Mouse (Mus musculus): ENCODE measurements around the gene Lrguk. TPM values are rescaled to one million over a fixed set of nuclear protein-coding genes. Genes with fewer than 3 reads are reported as not detected.
A peak's percentile ranks its signal among the peaks of the same experiment; 100 is the strongest.

Lrguk gene
- polyA plus RNA-seq, 1 experiment from 2014 or later: 1.4 TPM

DNA sequence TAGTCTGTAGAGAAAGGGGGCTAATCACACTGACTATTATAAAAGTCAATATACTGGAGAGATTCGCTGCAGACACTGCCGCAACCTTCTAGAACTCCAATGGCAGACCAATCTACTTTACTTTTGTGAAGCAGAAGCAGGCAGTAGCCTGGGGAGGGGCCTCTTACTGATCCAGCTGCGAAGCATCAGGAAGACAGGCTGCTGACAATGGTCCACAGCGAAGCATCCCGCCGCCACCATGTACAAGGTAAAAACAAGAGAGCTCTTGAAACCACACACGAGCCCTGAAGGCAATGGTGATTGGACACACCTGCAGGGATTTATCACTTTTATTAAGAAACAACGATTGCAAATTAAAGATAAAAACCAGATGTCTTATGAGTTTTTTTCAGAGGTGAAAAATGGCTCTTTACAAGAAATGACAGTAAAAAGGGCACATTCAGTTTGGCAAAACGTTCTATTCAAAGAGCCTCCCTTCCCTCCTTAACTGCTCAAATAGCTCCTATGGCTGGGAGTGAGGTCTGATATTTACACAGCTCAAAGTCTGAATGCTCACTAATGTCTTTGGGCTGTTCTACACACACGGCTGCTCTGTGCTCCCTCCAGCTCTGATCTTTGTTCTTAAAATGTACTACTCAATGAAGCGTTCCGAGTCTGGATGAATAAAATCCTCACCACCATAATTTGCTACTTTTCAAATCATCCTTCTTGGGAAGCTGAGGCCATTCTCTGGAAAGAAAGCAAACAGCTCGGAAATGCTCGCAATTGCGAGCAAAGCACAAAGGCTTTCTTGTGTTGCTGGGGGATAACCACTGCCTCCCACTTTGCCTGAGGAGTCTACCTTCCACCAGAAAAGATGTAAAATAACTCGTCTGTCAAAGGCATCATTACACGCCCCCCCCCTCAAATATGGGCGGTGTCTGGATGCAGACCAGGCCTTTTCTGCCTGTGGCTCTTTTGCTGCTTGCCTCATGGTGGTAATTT, 124.1 kb downstream of the Lrguk start:
- no peak overlapping the region for H3K9ac ChIP-seq
- ATAC-seq (ENCODE audit: low FRiP score): no peak

DNA sequence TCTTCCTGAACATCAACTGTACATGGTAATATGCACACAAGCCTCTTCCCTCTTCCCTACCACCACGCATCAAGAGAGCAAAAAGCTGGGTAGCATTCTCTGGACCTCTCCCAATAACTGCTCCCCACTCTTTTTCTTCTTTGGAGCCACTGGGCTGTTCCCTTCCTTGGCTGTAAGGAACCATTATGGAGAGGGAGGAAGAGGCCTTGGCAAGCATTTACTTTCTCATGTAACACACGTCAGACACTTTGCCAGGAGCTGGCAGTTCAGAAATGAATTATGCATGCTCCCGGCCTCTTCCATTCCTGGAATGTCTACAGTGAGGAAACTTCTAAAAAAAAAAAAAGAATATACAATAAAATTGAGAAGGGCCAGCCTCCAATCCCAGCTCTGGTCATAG, 125.0 kb downstream of the Lrguk start:
- Histone ChIP-seq H3K4me1 (peaks cover 25% of the 10 kb centered on the region), H3K36me3 (peaks cover 23% of the 10 kb centered on the region), H3K27me3 (no peaks in the 10 kb centered on the region), H3K9me3 (replicated peaks) (no peaks in the 10 kb centered on the region), H3K4me2 (replicated peaks) (no peak overlapping the region), H3K27ac (peak overlapping the region; percentile 75), H3K9ac (no peak overlapping the region), H3K4me3 (no peak overlapping the region)
- ATAC-seq (ENCODE audit: low FRiP score): no peak
- 48% methylated on average over 3 of the region's 3 CpGs for WGBS

More for the DNA sequence above, 124.1 kb downstream of the Lrguk start:
- Histone ChIP-seq H3K27me3 (no peaks in the 10 kb centered on the region), H3K4me3 (no peak overlapping the region), H3K4me2 (replicated peaks) (no peak overlapping the region), H3K9me3 (replicated peaks) (no peaks in the 10 kb centered on the region), H3K4me1 (peaks cover 25% of the 10 kb centered on the region), H3K27ac (peak overlapping the region; percentile 75), H3K36me3 (peaks cover 16% of the 10 kb centered on the region)
- 65% methylated on average over 18 of the region's 18 CpGs for WGBS

DNA sequence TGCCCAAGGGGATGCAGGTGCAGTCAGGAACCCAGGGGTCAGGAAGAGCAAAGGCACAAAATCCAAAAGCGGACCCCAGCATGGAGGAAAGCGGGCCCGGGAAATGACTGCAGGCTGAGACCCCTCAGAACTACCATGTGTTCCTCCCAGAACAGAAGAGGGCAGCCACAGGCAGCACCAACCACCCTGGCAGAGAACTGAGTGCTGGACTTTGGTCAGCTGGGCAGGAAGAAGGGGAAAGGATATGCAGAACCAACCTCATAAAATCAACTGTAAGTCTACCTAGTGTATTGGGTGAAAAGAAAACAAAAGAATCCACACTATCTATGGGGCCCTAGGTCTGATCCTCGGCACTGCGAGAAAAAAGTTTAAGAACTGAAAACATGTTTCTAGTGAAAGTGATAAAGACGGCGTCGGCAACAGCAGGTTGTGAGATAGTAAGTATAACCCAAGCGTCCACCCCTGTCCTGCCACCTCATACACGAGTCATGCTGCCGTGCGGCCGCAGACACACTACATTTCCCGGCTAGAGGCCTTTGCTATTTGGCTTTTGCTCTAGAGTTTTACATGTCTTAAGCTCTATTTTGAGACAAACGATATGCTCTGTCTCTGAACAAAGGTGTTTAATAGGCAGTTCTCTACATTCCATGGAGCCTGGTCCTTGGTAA, 126.0 kb downstream of the Lrguk start:
- Histone ChIP-seq H3K4me1 (peaks cover 25% of the 10 kb centered on the region), H3K36me3 (peaks cover 34% of the 10 kb centered on the region), H3K9ac (no peak overlapping the region), H3K4me3 (no peak overlapping the region), H3K27me3 (no peaks in the 10 kb centered on the region), H3K27ac (no peak overlapping the region), H3K4me2 (replicated peaks) (no peak overlapping the region), H3K9me3 (replicated peaks) (no peaks in the 10 kb centered on the region)
- ATAC-seq (ENCODE audit: low FRiP score): no peak
- 94% methylated on average over 15 of the region's 15 CpGs for WGBS

DNA sequence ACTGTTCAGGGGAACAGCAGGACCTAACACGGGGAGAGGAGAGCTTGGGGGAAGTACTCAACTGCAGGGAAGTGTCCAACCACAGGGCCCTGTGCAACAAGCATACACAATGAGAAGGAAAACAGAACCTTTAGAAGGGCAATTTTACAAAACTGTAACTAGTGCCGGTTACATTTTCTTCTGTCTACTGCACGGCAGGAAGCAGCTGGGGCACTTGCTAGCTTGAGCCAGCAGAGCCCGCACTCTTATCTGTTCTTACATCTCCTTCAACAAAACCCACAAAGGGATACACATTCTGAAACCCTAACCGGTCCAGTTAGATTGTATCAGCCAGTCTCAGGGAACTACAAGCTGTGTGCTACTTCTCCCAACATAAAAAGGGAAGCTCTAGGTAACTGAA, 126.8 kb downstream of the Lrguk start:
- Histone ChIP-seq H3K36me3 (peaks cover 42% of the 10 kb centered on the region), H3K9me3 (replicated peaks) (no peaks in the 10 kb centered on the region), H3K4me2 (replicated peaks) (no peak overlapping the region), H3K27me3 (no peaks in the 10 kb centered on the region), H3K27ac (no peak overlapping the region), H3K4me3 (no peak overlapping the region), H3K4me1 (peaks cover 25% of the 10 kb centered on the region), H3K9ac (no peak overlapping the region)
- no peak for ATAC-seq (ENCODE audit: low FRiP score)
- 82% methylated on average over 5 of the region's 5 CpGs for WGBS

DNA sequence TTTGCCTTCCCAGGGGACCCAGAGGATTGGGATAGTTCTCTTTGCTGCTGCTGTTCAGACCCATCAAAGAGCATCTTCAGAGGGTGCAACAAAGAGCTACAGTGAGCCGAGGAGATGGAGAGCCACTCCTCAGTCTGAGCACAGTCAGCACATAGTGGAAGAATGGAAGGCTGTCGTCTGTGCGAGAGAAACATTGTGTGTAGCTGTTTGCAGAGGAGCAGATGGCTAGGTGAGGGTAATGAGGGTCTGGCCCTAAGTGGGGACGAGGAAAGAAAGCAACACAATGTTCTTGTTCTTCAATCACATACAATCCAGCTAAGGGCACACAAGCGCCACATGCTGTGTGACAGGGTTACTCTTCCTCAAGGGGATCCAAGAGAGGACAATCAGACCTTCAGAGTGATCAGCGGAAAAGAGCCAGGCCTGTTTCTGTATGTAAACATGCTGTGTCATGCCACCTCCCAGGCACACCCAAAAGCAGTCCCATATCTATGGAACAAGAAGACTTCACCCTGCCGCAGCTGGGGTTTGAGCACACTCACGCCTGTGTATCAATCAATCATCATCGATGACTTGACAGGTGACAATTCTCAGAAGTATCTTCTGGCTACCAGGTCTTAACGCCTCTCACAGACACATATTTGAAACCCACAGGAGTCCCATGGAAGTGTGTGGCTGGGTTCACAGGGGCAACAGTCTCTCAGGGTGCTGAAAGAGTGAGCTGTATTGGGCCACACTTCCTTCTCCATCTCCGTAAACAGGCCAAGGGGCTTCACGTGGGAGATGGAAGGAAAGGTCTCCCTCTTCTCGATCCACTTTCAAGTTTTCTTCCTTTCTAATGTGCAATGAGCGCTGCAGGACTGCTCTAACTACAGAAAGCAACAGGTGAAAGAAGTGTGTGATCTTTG, 127.8 kb downstream of the Lrguk start:
- no peak for ATAC-seq (ENCODE audit: low FRiP score)
- 82% methylated on average over 14 of the region's 14 CpGs for WGBS
- no peaks in the 10 kb centered on the region for H3K9me3 ChIP-seq (replicated peaks)
- H3K4me3 ChIP-seq: no peak overlapping the region
- H3K27me3 ChIP-seq: no peaks in the 10 kb centered on the region
- peaks cover 25% of the 10 kb centered on the region for H3K4me1 ChIP-seq
- peak overlapping the region; percentile 12; the same call in 1 of the 2 replicates for H3K27ac ChIP-seq
- H3K36me3 ChIP-seq: peaks cover 50% of the 10 kb centered on the region
- H3K9ac ChIP-seq: no peak overlapping the region
- H3K4me2 ChIP-seq (replicated peaks): no peak overlapping the region

DNA sequence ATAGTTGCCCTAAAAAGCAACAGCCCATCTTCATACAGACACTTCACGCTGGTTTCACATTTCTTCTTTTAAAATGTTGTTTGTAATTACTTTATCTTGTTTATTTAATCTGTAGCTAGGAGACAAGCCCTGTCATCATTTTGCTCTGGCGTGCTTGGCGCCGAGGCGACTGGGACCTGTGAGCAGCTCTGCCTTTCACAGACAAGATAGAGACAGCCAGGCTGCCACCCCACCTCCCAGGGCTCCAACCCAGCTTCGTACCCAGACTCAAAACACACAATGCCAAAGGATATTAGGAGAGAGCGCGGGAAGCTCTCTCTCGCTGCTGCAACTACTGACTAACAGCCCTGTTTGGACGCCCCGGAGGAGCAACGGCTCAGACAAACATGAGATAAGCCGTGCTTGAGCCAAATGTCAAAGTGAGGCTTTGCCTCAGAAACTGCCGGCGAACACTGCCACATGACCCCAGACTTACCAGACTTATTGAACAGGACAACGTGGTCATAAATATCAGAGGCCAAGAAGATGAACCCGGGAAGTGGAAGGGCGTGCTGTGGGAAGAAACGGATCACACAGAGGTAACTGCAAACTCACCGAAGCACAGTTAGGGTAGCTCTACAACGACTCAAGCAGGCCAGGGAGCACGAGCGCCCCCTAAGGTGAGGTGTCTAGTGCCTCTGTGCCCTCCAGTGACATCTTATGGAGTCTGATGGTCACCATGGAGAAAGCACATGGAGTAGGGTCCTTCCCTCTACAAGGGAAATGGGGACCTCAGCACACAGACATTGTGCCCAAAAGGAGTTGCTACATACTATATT, 131.0 kb downstream of the Lrguk start:
- no peak overlapping the region for H3K27ac ChIP-seq
- H3K9me3 ChIP-seq (replicated peaks): no peaks in the 10 kb centered on the region
- no peak overlapping the region for H3K4me3 ChIP-seq
- 91% methylated on average over 23 of the region's 23 CpGs for WGBS
- no peak overlapping the region for H3K9ac ChIP-seq
- ATAC-seq (ENCODE audit: low FRiP score): no peak
- H3K4me2 ChIP-seq (replicated peaks): no peak overlapping the region
- no peaks in the 10 kb centered on the region for H3K27me3 ChIP-seq
- H3K36me3 ChIP-seq: peaks cover 66% of the 10 kb centered on the region
- H3K4me1 ChIP-seq: peaks cover 8% of the 10 kb centered on the region

DNA sequence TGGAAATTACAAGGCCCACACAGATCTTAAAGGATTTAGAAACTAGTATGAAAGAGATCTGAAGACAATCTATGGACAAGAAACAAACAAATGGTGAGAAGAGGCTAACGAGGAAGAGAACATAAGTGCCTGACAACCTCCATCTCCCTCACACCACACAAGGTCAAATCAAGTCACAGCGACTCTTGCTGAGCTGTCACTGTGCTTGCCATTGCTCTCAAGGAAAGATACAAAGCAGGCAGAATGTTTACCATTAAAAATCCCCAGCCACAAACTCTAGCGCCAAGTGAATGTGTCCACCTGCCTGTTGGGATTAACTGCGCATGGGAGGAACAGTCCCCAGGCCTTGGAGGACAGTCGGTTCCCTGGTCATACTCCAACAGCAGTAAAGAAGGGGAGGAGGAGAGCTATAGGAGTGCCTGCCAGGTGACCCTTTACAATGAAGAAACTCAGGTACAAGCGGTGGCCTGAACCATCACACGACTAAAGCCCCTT, 131.6 kb downstream of the Lrguk start:
- H3K4me1 ChIP-seq: peaks cover 8% of the 10 kb centered on the region
- no peak overlapping the region for H3K9ac ChIP-seq
- peaks cover 72% of the 10 kb centered on the region for H3K36me3 ChIP-seq
- no peaks in the 10 kb centered on the region for H3K9me3 ChIP-seq (replicated peaks)
- ATAC-seq (ENCODE audit: low FRiP score): no peak
- no peaks in the 10 kb centered on the region for H3K27me3 ChIP-seq
- 95% methylated on average over 7 of the region's 7 CpGs for WGBS
- no peak overlapping the region for H3K4me3 ChIP-seq
- H3K27ac ChIP-seq: no peak overlapping the region
- H3K4me2 ChIP-seq (replicated peaks): no peak overlapping the region

DNA sequence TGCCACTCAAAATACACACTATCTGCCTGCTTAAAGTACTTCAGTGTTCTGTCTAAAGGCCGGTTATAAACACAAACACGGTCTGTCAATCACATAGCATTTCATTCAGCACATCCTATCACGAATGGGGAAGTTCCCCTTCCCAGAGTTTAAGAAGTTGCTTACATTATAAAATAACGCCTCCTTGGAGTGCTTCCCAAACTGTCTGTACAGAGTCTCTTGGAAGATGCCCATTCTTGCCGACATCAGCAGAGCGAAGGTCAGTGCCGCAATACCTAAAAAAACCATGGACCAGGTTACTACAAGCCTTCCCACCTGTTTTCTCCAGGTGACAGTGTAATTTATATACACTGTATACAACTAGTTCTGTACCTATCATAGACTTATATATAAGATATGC, 132.3 kb downstream of the Lrguk start:
- ATAC-seq (ENCODE audit: low FRiP score): no peak
- Histone ChIP-seq H3K36me3 (peaks cover 79% of the 10 kb centered on the region), H3K4me1 (peaks cover 8% of the 10 kb centered on the region), H3K4me3 (no peak overlapping the region), H3K27me3 (no peaks in the 10 kb centered on the region), H3K9ac (no peak overlapping the region), H3K4me2 (replicated peaks) (no peak overlapping the region), H3K9me3 (replicated peaks) (no peaks in the 10 kb centered on the region), H3K27ac (no peak overlapping the region)
- 93% methylated on average over 7 of the region's 7 CpGs for WGBS

DNA sequence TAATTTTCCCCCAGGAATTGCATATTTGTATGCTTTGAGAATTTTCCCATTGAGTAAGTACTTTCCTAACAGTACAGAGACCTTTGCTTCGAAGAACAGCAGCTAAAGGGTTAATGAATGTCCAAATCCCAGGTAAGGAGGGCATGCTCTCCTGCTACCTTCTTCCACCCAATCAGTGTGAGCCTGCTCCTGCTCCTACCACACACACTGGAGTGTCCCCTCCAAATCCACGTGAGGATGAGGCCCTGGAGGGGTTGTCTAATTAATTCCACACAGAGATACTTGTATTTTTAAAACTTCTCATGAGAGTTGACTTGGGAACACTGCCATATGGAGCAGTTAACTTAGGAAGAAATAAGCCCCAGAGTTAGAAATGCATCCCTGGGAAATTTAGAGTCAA, 133.4 kb downstream of the Lrguk start:
- Histone ChIP-seq H3K27me3 (no peaks in the 10 kb centered on the region), H3K36me3 (peaks cover 77% of the 10 kb centered on the region), H3K4me1 (no peaks in the 10 kb centered on the region), H3K27ac (no peak overlapping the region), H3K9me3 (replicated peaks) (no peaks in the 10 kb centered on the region), H3K4me2 (replicated peaks) (no peak overlapping the region), H3K9ac (no peak overlapping the region), H3K4me3 (no peak overlapping the region)
- ATAC-seq (ENCODE audit: low FRiP score): no peak
- WGBS: 88% methylated on average over 2 of the region's 2 CpGs

DNA sequence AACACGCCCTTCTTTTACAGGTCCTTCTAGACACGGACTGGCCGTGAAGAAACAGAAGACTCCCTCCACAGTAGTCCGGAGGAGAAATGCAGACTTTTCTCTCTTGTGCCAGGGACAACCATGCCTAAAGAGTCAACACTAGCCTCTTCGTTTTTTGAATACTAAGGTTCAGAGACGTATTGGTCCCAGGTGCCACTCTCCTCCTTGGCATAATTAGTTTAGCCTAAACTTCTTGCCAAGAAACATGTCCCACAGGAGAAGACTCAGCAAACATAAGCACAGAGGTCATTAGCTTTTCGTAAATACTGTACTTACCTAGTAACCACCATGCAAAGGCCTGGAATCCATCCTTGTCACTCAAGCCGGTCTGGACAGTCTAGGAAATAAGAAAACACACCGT, 133.8 kb downstream of the Lrguk start:
- Histone ChIP-seq H3K4me1 (no peaks in the 10 kb centered on the region), H3K27me3 (no peaks in the 10 kb centered on the region), H3K4me2 (replicated peaks) (no peak overlapping the region), H3K9ac (no peak overlapping the region), H3K4me3 (no peak overlapping the region), H3K27ac (no peak overlapping the region), H3K9me3 (replicated peaks) (no peaks in the 10 kb centered on the region), H3K36me3 (peaks cover 73% of the 10 kb centered on the region)
- 88% methylated on average over 9 of the region's 9 CpGs for WGBS
- no peak for ATAC-seq (ENCODE audit: low FRiP score)

DNA sequence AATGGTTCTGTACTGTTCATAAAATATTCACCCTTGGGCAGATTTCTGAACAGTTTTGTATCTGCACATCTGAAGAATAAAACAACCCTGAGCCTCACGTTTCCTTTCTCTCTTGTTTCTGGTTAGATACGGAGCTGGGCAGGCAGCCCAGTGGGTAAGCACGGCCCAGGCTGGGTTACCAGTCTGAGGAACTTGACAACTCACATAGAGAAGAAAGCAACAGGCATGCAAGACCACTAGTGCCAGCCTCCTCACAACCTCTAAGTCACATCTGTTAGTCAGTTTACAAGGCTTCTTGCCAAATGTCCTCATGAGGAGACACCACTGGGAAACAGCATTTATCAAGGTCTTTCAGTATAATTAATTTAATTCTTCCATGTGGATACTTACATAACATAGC, 139.6 kb downstream of the Lrguk start:
- Histone ChIP-seq H3K9me3 (replicated peaks) (no peaks in the 10 kb centered on the region), H3K4me1 (no peaks in the 10 kb centered on the region), H3K36me3 (peaks cover 34% of the 10 kb centered on the region), H3K27ac (no peak overlapping the region), H3K4me3 (no peak overlapping the region), H3K4me2 (replicated peaks) (no peak overlapping the region), H3K9ac (no peak overlapping the region), H3K27me3 (no peaks in the 10 kb centered on the region)
- 87% methylated on average over 3 of the region's 3 CpGs for whole genome bisulfite sequencing
- ATAC-seq (ENCODE audit: low FRiP score): no peak
